Mouse (Mus musculus) megakaryocyte-erythroid progenitor cell, adult 5-6 weeks (primary cell): ENCODE measurements around the gene Ier3. TPM values are rescaled to one million over a fixed set of nuclear protein-coding genes. Genes with fewer than 3 reads are reported as not detected.

Experiments used
- ATAC-seq: replicated peaks from 2 replicates; pipeline ENCODE4 v1.8.0; 2016; ENCODE audit warnings: mild to moderate bottlenecking, inconsistent platforms; ENCODE audit not compliant: severe bottlenecking, poor library complexity, low FRiP score, low TSS enrichment
- total RNA-seq, 2 experiments: library from RNA; stranded (forward) in 1 of 2; stranded (reverse) in 1 of 2; fragments of 200-1000, 215-1000 nt in 1 of 2; fragments of >200 nt in 1 of 2; fragmentation: Nextera tagmentation in 1 of 2; gene quantifications; 2 replicates each; pipeline ENCODE4 v1.2.3; 2014 to 2017

Ier3 gene
- total RNA-seq, 2 experiments from 2014 or later = 16.1 to 18.1 TPM

GRCm38 (mm10) chr17:35864832-35865353, 43.4 kb downstream of the Ier3 start:
- no peak for ATAC-seq

DNA sequence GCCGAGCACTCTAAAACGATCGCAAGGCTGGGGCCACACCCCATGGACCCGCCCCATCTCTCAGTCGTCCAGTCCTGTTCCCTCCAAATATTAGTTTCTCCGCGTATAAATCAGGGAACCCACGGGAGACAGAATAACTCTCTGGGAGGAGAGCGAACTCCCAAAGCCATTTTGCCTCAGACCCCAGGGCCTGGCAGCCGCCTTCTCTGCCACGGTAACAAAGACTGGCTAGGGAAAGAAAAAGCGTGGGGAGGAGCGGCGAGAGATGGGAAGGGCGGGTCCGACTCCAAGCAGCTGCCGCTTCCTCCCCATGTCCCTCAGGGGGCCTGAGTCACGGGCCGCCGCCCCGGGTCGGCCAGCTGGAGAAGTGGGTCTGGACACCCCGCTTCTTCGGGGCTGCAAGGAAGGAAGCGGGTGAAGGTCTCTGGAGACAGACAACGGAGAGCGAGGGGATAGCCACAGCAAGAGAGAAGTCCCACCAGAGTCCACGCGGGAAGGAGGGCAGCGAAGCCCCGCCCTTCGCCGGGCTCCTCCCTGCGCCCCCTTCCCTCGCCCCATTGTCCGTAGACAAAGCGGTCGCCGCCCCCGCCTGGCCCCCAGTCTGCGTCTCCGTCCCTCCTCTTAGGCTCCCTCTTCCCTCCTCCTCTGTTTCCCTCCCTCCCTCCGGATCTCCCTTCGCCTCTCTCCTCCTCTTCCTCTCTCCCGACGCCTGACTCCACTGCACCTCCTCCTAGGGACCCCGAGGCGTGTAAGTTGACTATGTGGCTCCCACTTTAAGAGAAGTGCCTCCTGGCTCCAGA, 44.2 kb downstream of the Ier3 start, which contains the start of gene Ppp1r18:
TSS of gene Ppp1r18 (plus strand) at position 113 of the 800 bp plus-strand sequence.
- no peak for ATAC-seq

- ATAC-seq = no peak
Observed at GRCm38 (mm10) chr17:35866281-35866831, 44.9 kb downstream of the Ier3 start.

DNA sequence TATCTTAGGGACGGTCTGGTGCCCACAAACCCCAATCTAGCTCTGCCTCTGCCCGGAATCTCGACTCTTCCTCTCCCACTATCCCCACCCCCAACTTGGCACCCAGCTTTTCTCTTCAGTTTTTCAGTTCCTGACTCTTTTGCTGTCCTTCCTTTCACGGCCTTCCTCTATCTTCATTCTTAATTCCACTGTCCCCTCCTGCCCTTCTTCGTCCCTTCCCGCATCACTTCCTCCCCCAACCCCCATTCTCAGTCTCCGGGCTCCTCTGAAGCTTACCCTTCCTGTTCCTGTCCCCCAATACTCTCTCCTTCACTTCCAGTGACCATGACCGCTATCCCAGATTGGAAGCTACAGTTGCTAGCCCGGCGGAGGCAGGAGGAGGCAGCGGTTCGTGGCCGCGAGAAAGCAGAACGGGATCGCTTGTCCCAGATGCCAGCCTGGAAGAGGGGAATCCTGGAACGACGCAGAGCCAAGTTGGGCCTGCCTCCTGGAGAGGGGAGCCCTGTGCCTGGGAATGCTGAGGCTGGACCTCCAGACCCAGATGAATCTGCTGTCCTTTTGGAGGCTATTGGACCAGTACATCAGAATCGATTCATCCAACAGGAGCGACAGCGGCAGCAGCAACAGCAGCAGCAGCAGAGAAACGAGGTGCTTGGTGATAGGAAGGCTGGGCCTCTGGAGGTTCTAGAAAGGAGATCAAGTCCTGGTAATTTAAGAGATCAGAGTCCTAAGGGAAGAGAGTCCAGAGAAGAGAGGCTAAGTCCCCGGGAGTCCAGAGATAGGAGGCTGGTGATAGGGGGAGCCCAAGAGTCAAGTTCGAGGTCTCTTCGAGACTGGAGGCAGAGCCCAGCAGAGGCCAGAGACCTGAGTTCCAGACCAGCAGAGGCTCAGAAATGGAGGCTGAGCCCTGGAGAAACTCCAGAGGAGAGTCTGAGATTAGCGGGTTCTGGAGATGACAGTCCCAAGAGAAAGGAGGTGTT, 45.7 kb downstream of the Ier3 start:
- ATAC-seq = no peak

- no peak for ATAC-seq
Observed at GRCm38 (mm10) chr17:35868165-35868820, 46.8 kb downstream of the Ier3 start.

GRCm38 (mm10) chr17:35868961-35869345, 47.5 kb downstream of the Ier3 start:
- no peak for ATAC-seq

DNA sequence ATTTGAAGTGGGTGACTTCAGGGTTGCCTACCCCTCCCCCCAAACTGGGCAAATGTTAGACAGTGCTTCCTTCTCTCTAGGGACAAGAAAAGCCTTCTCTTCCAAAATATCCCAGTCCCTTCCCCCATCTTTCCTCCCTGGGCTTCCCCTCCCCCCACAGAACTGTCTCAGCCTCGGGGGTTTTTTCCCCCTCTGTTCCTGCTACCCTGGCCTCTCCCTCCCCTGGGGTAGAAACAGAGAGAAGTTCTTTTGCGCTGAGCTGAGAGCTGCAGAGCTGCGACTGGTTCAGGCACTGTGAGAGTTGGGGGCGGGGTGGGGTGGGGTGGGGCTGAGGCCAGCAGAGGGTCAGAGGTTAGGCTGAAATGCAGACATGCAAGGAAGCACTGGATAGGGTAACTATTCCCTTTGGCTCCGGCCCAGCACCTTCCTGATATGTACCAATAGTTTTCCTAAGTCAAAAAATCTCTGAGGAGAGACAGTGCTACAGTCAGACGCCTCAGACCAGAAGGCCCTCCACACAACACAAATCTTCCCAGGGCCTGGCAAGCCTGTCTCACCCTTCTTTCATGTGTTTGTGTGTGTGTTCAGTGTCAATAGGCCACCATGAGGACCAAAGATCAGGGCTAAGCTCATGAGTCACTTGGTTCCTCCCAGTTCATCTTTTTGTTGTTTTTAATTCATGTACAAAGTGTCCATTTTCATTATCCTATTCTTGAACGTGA, 48.0 kb downstream of the Ier3 start:
- ATAC-seq = no peak

DNA sequence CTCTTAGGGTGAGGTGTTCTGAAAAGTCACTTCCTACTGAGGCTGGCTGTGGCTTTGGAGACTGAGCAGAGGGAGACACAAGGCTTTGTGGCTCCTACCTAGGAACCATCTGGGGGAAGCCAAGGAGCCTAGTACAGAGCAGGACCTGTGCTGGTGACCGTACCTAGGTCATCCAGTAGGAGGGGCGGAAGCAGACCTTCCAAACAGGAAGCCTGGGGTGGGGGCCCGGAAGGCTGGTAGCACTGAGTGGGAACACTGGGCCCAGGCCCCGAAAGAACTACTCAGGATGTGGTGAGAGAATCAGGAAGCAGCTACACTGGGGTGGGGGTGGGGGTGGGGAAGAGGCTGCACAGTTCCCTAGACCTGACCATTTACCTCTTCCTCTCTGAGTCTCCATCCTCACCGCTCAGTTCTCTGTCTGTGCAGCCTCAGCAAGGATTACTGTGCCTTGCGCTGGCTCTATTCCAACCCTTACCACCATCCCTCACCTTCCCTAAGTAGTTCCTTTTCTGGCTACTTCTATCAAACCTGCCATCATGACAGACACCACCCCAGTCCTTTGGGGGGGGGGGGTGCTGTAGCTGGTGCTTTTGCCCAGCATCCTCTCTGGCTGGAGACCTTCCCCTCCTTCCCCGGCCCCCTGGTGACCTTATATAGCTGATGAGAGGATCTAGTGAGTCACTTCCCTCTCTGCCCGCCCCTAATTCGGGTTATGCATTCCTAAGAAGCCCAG, 48.8 kb downstream of the Ier3 start:
- no peak for ATAC-seq

GRCm38 (mm10) chr17:35870884-35871696, 49.6 kb downstream of the Ier3 start:
- ATAC-seq = no peak

Other genes with a start within 250 kb of the Ier3 start
- gene Sfta2, start 220.1 kb upstream of the Ier3 start, total RNA-seq (2014; fragmentation: Nextera tagmentation) = not detected in 2 replicates
- not detected in 2 replicates for gene Sfta2, start 220.1 kb upstream of the Ier3 start, total RNA-seq (2017)
- gene Gm9573, start 195.0 kb upstream of the Ier3 start, total RNA-seq (2014; fragmentation: Nextera tagmentation) = not detected in 2 replicates
- gene Gm9573, start 195.0 kb upstream of the Ier3 start, total RNA-seq (2017) = not detected in 2 replicates
- gene Mucl3, start 178.0 kb upstream of the Ier3 start, total RNA-seq (2014; fragmentation: Nextera tagmentation) = not detected in 2 replicates
- gene Mucl3, start 178.0 kb upstream of the Ier3 start, total RNA-seq (2017) = not detected in 2 replicates
- 32.5 and 44.2 TPM in 2 replicates for gene Vars2, start 154.1 kb upstream of the Ier3 start, total RNA-seq (2014; fragmentation: Nextera tagmentation)
- 8.3 and 19.1 TPM in 2 replicates for gene Vars2, start 154.1 kb upstream of the Ier3 start, total RNA-seq (2017)
- gene Gtf2h4, start 147.9 kb upstream of the Ier3 start, total RNA-seq (2014; fragmentation: Nextera tagmentation) = 30.3 and 52.4 TPM in 2 replicates
- gene Gtf2h4, start 147.9 kb upstream of the Ier3 start, total RNA-seq (2017) = 35.0 and 40.6 TPM in 2 replicates
- not detected in 2 replicates for gene Ddr1, start 117.1 kb upstream of the Ier3 start, total RNA-seq (2014; fragmentation: Nextera tagmentation)
- not detected in 2 replicates for gene Ddr1, start 117.1 kb upstream of the Ier3 start, total RNA-seq (2017)
- gene Flot1, start 1.5 kb downstream of the Ier3 start, total RNA-seq (2014; fragmentation: Nextera tagmentation) = 68.3 and 99.7 TPM in 2 replicates
- 73.0 and 82.4 TPM in 2 replicates for gene Flot1, start 1.5 kb downstream of the Ier3 start, total RNA-seq (2017)
- 823 and 947 TPM in 2 replicates for gene Tubb5, start 16.6 kb downstream of the Ier3 start, total RNA-seq (2014; fragmentation: Nextera tagmentation)
- gene Tubb5, start 16.6 kb downstream of the Ier3 start, total RNA-seq (2017) = 678 and 844 TPM in 2 replicates
- gene Mdc1, start 19.8 kb downstream of the Ier3 start, total RNA-seq (2014; fragmentation: Nextera tagmentation) = 71.8 and 74.8 TPM in 2 replicates
- 18.4 and 19.8 TPM in 2 replicates for gene Mdc1, start 19.8 kb downstream of the Ier3 start, total RNA-seq (2017)
- gene Nrm, start 39.6 kb downstream of the Ier3 start, total RNA-seq (2014; fragmentation: Nextera tagmentation) = 27.0 and 32.4 TPM in 2 replicates
- 15.0 and 26.4 TPM in 2 replicates for gene Nrm, start 39.6 kb downstream of the Ier3 start, total RNA-seq (2017)
- gene Ppp1r18, start 43.9 kb downstream of the Ier3 start, total RNA-seq (2014; fragmentation: Nextera tagmentation) = 11.9 and 13.3 TPM in 2 replicates
- 1.0 and 2.3 TPM in 2 replicates for gene Ppp1r18, start 43.9 kb downstream of the Ier3 start, total RNA-seq (2017)
- 132 and 133 TPM in 2 replicates for gene Dhx16, start 58.1 kb downstream of the Ier3 start, total RNA-seq (2014; fragmentation: Nextera tagmentation)
- gene Dhx16, start 58.1 kb downstream of the Ier3 start, total RNA-seq (2017) = 51.3 and 68.8 TPM in 2 replicates
- gene 2310061I04Rik, start 75.7 kb downstream of the Ier3 start, total RNA-seq (2014; fragmentation: Nextera tagmentation) = 107 and 160 TPM in 2 replicates
- gene 2310061I04Rik, start 75.7 kb downstream of the Ier3 start, total RNA-seq (2017) = 8.1 and 10.9 TPM in 2 replicates
- gene Atat1, start 88.4 kb downstream of the Ier3 start, total RNA-seq (2014; fragmentation: Nextera tagmentation) = 23.1 and 31.9 TPM in 2 replicates
- gene Atat1, start 88.4 kb downstream of the Ier3 start, total RNA-seq (2017) = 3.0 and 4.3 TPM in 2 replicates
- 140 and 175 TPM in 2 replicates for gene Mrps18b, start 94.7 kb downstream of the Ier3 start, total RNA-seq (2014; fragmentation: Nextera tagmentation)
- gene Mrps18b, start 94.7 kb downstream of the Ier3 start, total RNA-seq (2017) = 72.7 and 92.6 TPM in 2 replicates
- gene Ppp1r10, start 94.8 kb downstream of the Ier3 start, total RNA-seq (2014; fragmentation: Nextera tagmentation) = 80.8 and 95.1 TPM in 2 replicates
- gene Ppp1r10, start 94.8 kb downstream of the Ier3 start, total RNA-seq (2017) = 86.4 and 103 TPM in 2 replicates
- gene Abcf1, start 148.1 kb downstream of the Ier3 start, total RNA-seq (2014; fragmentation: Nextera tagmentation) = 132 and 157 TPM in 2 replicates
- gene Abcf1, start 148.1 kb downstream of the Ier3 start, total RNA-seq (2017) = 398 and 560 TPM in 2 replicates
- 27.1 and 28.2 TPM in 2 replicates for gene Gnl1, start 158.2 kb downstream of the Ier3 start, total RNA-seq (2014; fragmentation: Nextera tagmentation)
- gene Gnl1, start 158.2 kb downstream of the Ier3 start, total RNA-seq (2017) = 13.8 and 16.3 TPM in 2 replicates
- gene Prr3, start 158.6 kb downstream of the Ier3 start, total RNA-seq (2014; fragmentation: Nextera tagmentation) = 41.0 and 48.3 TPM in 2 replicates
- gene Prr3, start 158.6 kb downstream of the Ier3 start, total RNA-seq (2017) = 20.5 and 31.3 TPM in 2 replicates
- gene H2-T24, start 198.9 kb downstream of the Ier3 start, total RNA-seq (2014; fragmentation: Nextera tagmentation) = 6.8 and 10.1 TPM in 2 replicates
- 25.5 and 35.1 TPM in 2 replicates for gene H2-T24, start 198.9 kb downstream of the Ier3 start, total RNA-seq (2017)
- gene H2-T23, start 211.2 kb downstream of the Ier3 start, total RNA-seq (2014; fragmentation: Nextera tagmentation) = 55.6 and 98.1 TPM in 2 replicates
- 84.5 and 111 TPM in 2 replicates for gene H2-T23, start 211.2 kb downstream of the Ier3 start, total RNA-seq (2017)
- 17.1 and 25.6 TPM in 2 replicates for gene H2-T22, start 221.1 kb downstream of the Ier3 start, total RNA-seq (2014; fragmentation: Nextera tagmentation)
- gene H2-T22, start 221.1 kb downstream of the Ier3 start, total RNA-seq (2017) = 30.1 and 31.5 TPM in 2 replicates
- 0.52 TPM in 1 of 2 replicates, not detected in the other for gene Gm6034, start 221.3 kb downstream of the Ier3 start, total RNA-seq (2014; fragmentation: Nextera tagmentation)
- not detected in 2 replicates for gene Gm6034, start 221.3 kb downstream of the Ier3 start, total RNA-seq (2017)
- not detected in 2 replicates for gene Gm11127, start 236.7 kb downstream of the Ier3 start, total RNA-seq (2014; fragmentation: Nextera tagmentation)
- gene Gm11127, start 236.7 kb downstream of the Ier3 start, total RNA-seq (2017) = not detected in 2 replicates